Comparison of ENCODE assay signal across 12 mouse cellular contexts in genomic region chr10:4787003-4787628, GRCm38 (mm10).
DNase-seq lines count a peak whose midpoint lies in the region; ATAC-seq lines count a peak whose summit lies in the region.
"Had no signal": no experiment of that assay in that cellular context is flagged by ENCODE, and none has a peak within 500 bp of the region (broad histone marks: within the 10 kb centered on the region; RNA-seq: fewer than 3 reads in every experiment).

No protein-coding gene starts in this region.

- ATAC-seq in midbrain, embryonic 16.5 days: no peak
- no peak for ATAC-seq in erythroblast, adult 5-6 weeks (replicated peaks; ENCODE audit: low FRiP score, poor library complexity, severe bottlenecking)
- ATAC-seq in frontal cortex, adult (ENCODE audit: low TSS enrichment): no peak

- H3K9ac ChIP-seq in midbrain, embryonic 16.5 days (ENCODE audit: low read depth, low read length): no peak overlapping the region
- H3K9ac ChIP-seq: embryonic facial prominence, embryonic 13.5 days; kidney, embryonic 15.5 days had no signal

- WGBS in macrophage (ENCODE audit: missing documents): 3% methylated on average over 5 of the region's 5 CpGs
- WGBS in midbrain, embryonic 16.5 days: 93% methylated on average over 5 of the region's 5 CpGs

- no peak overlapping the region for H3K4me2 ChIP-seq in midbrain, embryonic 16.5 days (ENCODE audit: low read length)
- H3K4me2 ChIP-seq: embryonic facial prominence, embryonic 13.5 days; kidney, embryonic 15.5 days had no signal

- H3K27ac ChIP-seq in macrophage: peak overlapping the region; percentile 35
- no peak overlapping the region for H3K27ac ChIP-seq in midbrain, embryonic 16.5 days (ENCODE audit: low read length)
- H3K27ac ChIP-seq: embryonic facial prominence, embryonic 13.5 days; kidney, embryonic 15.5 days; limb, embryonic 10.5 days; midbrain, embryonic 10.5 days had no signal

- H3K4me3 ChIP-seq in macrophage (ENCODE audit: inconsistent target): no peak overlapping the region
- H3K4me3 ChIP-seq in midbrain, embryonic 16.5 days (ENCODE audit: low read depth, low read length): no peak overlapping the region
- H3K4me3 ChIP-seq: embryonic facial prominence, embryonic 13.5 days; kidney, embryonic 15.5 days; limb, embryonic 10.5 days; midbrain, embryonic 10.5 days had no signal

- no peaks in the 10 kb centered on the region for H3K9me3 ChIP-seq in midbrain, embryonic 16.5 days (replicated peaks; ENCODE audit: control insufficient read depth, low read length, poor library complexity, severe bottlenecking)
- H3K9me3 ChIP-seq: embryonic facial prominence, embryonic 13.5 days; kidney, embryonic 15.5 days; limb, embryonic 10.5 days; midbrain, embryonic 10.5 days had no signal

- H3K79me2 ChIP-seq in macrophage (ENCODE audit: inconsistent target): no peaks in the 10 kb centered on the region

- H3K27me3 ChIP-seq in midbrain, embryonic 16.5 days (ENCODE audit: control insufficient read depth, insufficient read depth, low read depth, low read length): no peaks in the 10 kb centered on the region
- H3K27me3 ChIP-seq: embryonic facial prominence, embryonic 13.5 days; kidney, embryonic 15.5 days had no signal

- H3K4me1 ChIP-seq in midbrain, embryonic 16.5 days (ENCODE audit: control insufficient read depth, insufficient read depth, low read length): no peaks in the 10 kb centered on the region
- H3K4me1 ChIP-seq: embryonic facial prominence, embryonic 13.5 days; kidney, embryonic 15.5 days; limb, embryonic 10.5 days; midbrain, embryonic 10.5 days had no signal

- peak; percentile 6 for DNase-seq in kidney, adult 9 months
- no peak for DNase-seq in kidney, adult 11 months
- peak; percentile 95 for DNase-seq in 416B (ENCODE audit: low read depth)
- DNase-seq in c-Kit-positive CD71-negative TER-119-negative erythroid progenitor cells, embryonic 14.5 days (ENCODE audit: low read depth): peak; percentile 35

- no peaks in the 10 kb centered on the region for H3K36me3 ChIP-seq in macrophage (ENCODE audit: inconsistent target)
- no peaks in the 10 kb centered on the region for H3K36me3 ChIP-seq in midbrain, embryonic 16.5 days (ENCODE audit: control insufficient read depth, insufficient read depth, low read length)
- H3K36me3 ChIP-seq: embryonic facial prominence, embryonic 13.5 days; kidney, embryonic 15.5 days; limb, embryonic 10.5 days; midbrain, embryonic 10.5 days had no signal
